Mouse (Mus musculus): Measurements from ENCODE around the gene Bid. TPM values are rescaled to one million over a fixed set of nuclear protein-coding genes. Genes with fewer than 3 reads are reported as not detected.
"Not testable (repeated sequence)": the region's sequence is repeated elsewhere in the genome, so short reads cannot be mapped to it uniquely, and the experiment has no call there.

The Bid gene
- polyA plus RNA-seq, 1 experiment from 2014 or later = 26.9 TPM

- H3K27me3 ChIP-seq = no peaks in the 10 kb centered on the region
- no peak overlapping the region for H3K9ac ChIP-seq
- ATAC-seq (ENCODE audit: low read depth) = no peak
- H3K4me3 ChIP-seq = no peak overlapping the region
- no peak overlapping the region for H3K4me2 ChIP-seq
- H3K27ac ChIP-seq (replicated peaks) = no peak overlapping the region
- no peaks in the 10 kb centered on the region for H3K4me1 ChIP-seq (replicated peaks)
- no peaks in the 10 kb centered on the region for H3K9me3 ChIP-seq
- 97% methylated on average over 9 of the region's 9 CpGs for WGBS
- peaks cover 61% of the 10 kb centered on the region for H3K36me3 ChIP-seq
Measured at GRCm38 (mm10) chr6:120894089-120894488, 22.6 kb downstream of the Bid start.

DNA sequence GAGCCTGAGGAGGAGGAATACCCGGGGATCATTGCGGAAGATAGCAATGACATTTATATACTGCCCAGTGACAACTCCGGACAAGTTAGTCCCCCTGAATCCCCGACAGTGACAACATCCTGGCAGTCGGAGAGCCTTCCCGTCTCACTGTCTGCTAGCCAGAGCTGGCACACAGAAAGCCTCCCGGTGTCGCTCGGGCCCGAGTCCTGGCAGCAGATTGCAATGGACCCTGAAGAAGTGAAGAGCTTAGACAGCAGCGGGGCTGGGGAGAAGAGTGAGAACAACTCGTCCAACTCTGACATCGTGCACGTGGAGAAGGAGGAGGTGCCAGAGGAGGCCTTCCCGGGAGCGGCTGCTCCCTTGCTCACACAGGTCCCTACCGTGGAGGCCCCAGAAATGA is 30.0 kb downstream of the Bid start:
- no peak overlapping the region for H3K9ac ChIP-seq
- H3K4me1 ChIP-seq (replicated peaks) = peaks cover 7% of the 10 kb centered on the region; the same call in 1 of the 2 replicates
- no peak for ATAC-seq (ENCODE audit: low read depth)
- no peak overlapping the region for H3K27ac ChIP-seq (replicated peaks)
- H3K9me3 ChIP-seq = no peaks in the 10 kb centered on the region
- no peak overlapping the region for H3K4me3 ChIP-seq
- H3K27me3 ChIP-seq = no peaks in the 10 kb centered on the region
- H3K36me3 ChIP-seq = peaks cover 76% of the 10 kb centered on the region
- no peak overlapping the region for H3K4me2 ChIP-seq
- 90% methylated on average over 17 of the region's 17 CpGs for WGBS

DNA sequence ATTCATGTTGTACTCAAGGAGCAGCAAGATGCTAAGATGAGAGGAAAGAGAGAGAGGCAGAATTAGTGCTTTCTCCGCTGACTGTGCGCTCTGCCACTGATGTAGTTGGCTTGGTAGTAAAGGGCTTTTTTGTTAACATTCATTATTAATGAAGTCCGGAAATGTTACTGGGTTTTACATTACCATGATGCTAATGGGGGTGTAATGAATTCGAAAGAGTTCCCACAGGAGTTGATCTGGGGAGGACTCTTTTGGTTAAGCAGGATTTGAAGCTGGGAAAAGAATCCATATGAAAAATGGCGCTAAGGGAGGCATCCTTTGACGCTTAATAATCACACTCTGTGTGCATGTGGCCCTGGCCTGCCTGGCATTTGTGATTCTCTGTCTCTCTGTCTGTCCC is 32.2 kb downstream of the Bid start:
- peaks cover 65% of the 10 kb centered on the region for H3K36me3 ChIP-seq

GRCm38 (mm10) chr6:120879046-120879445 is 37.6 kb downstream of the Bid start:
- peaks cover 59% of the 10 kb centered on the region for H3K36me3 ChIP-seq
- WGBS = 91% methylated on average over 5 of the region's 5 CpGs
- no peak overlapping the region for H3K4me3 ChIP-seq
- H3K27me3 ChIP-seq = no peaks in the 10 kb centered on the region
- no peaks in the 10 kb centered on the region for H3K9me3 ChIP-seq
- H3K4me1 ChIP-seq (replicated peaks) = 0 out of 2 replicates have a peak, but pooled peaks cover under 1% of the 10 kb centered on the region
- ATAC-seq (ENCODE audit: low read depth) = no peak
- no peak overlapping the region for H3K9ac ChIP-seq
- no peak overlapping the region for H3K27ac ChIP-seq (replicated peaks)
- H3K4me2 ChIP-seq = no peak overlapping the region

More for the DNA sequence above, 32.2 kb downstream of the Bid start:
- Histone ChIP-seq H3K27ac (replicated peaks) (peak overlapping the region; percentile 38; the same call in 1 of the 2 replicates), H3K4me3 (no peak overlapping the region), H3K4me2 (no peak overlapping the region), H3K9me3 (no peaks in the 10 kb centered on the region), H3K27me3 (no peaks in the 10 kb centered on the region), H3K4me1 (replicated peaks) (peaks cover 7% of the 10 kb centered on the region; the same call in 1 of the 2 replicates), H3K9ac (no peak overlapping the region)
- peak; percentile 47; the same call in 1 of the 2 replicates for ATAC-seq (ENCODE audit: low read depth)
- WGBS = 54% methylated on average over 6 of the region's 6 CpGs

DNA sequence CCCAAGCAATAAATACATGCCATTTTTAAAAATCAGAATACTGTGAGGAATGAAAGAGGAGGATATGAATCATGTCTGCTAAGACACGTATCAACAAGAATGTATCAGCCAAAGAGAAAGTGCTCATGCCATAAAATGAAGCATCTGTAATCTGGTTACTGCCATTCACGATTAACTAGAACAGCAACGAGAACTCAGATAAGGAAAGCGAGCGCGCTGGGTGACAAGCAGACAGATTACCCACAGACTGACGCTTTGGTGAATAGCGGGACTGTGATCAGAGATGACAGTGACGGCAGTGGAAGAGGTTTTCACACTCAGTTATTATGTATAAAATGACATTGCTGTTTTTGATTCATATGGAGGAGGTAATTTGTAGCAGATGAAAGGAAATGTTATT is 42.8 kb downstream of the Bid start:
- no peaks in the 10 kb centered on the region for H3K27me3 ChIP-seq
- H3K36me3 ChIP-seq = peaks cover 35% of the 10 kb centered on the region
- H3K9me3 ChIP-seq = no peaks in the 10 kb centered on the region
- H3K27ac ChIP-seq (replicated peaks) = no peak overlapping the region
- 81% methylated on average over 9 of the region's 9 CpGs for WGBS
- no peaks in the 10 kb centered on the region for H3K4me1 ChIP-seq (replicated peaks)
- no peak overlapping the region for H3K4me3 ChIP-seq
- no peak overlapping the region for H3K9ac ChIP-seq
- H3K4me2 ChIP-seq = no peak overlapping the region
- no peak for ATAC-seq (ENCODE audit: low read depth)

GRCm38 (mm10) chr6:120871286-120871685 is 45.4 kb downstream of the Bid start:
- WGBS = 83% methylated on average over 2 of the region's 2 CpGs
- H3K4me3 ChIP-seq = no peak overlapping the region

DNA sequence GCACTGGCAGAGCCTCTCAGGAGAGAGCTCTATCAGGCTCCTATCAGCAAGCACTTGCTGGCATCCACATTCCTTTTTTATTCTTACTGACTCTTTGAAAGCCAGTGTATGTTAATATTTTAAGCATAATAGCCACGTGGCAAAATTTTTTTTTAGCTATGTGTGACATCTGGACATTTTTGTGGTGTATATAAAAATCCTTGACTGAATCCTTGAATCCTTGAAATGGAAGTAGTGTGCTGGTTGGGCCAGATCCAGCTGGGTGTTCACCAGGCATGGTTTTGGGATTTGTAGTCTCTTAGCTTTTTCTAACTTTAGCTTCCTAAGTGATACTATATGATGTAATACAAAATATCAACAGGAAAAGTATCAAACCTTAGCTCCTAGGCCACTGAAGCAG is 47.8 kb downstream of the Bid start:
- no peak overlapping the region for H3K4me3 ChIP-seq
- no peak overlapping the region for H3K9ac ChIP-seq
- no peaks in the 10 kb centered on the region for H3K4me1 ChIP-seq (replicated peaks)
- no peaks in the 10 kb centered on the region for H3K27me3 ChIP-seq
- no peak for ATAC-seq (ENCODE audit: low read depth)
- H3K9me3 ChIP-seq = no peaks in the 10 kb centered on the region
- H3K36me3 ChIP-seq = peaks cover 40% of the 10 kb centered on the region
- no peak overlapping the region for H3K27ac ChIP-seq (replicated peaks)
- WGBS = 91% methylated on average over 1 of the region's 1 CpGs
- no peak overlapping the region for H3K4me2 ChIP-seq

More at GRCm38 (mm10) chr6:120871286-120871685, 45.4 kb downstream of the Bid start:
- no peaks in the 10 kb centered on the region for H3K27me3 ChIP-seq
- H3K4me1 ChIP-seq (replicated peaks) = no peaks in the 10 kb centered on the region
- H3K9me3 ChIP-seq = no peaks in the 10 kb centered on the region
- peaks cover 28% of the 10 kb centered on the region for H3K36me3 ChIP-seq
- H3K27ac ChIP-seq (replicated peaks) = no peak overlapping the region
- no peak overlapping the region for H3K9ac ChIP-seq
- H3K4me2 ChIP-seq = no peak overlapping the region
- ATAC-seq (ENCODE audit: low read depth) = no peak

DNA sequence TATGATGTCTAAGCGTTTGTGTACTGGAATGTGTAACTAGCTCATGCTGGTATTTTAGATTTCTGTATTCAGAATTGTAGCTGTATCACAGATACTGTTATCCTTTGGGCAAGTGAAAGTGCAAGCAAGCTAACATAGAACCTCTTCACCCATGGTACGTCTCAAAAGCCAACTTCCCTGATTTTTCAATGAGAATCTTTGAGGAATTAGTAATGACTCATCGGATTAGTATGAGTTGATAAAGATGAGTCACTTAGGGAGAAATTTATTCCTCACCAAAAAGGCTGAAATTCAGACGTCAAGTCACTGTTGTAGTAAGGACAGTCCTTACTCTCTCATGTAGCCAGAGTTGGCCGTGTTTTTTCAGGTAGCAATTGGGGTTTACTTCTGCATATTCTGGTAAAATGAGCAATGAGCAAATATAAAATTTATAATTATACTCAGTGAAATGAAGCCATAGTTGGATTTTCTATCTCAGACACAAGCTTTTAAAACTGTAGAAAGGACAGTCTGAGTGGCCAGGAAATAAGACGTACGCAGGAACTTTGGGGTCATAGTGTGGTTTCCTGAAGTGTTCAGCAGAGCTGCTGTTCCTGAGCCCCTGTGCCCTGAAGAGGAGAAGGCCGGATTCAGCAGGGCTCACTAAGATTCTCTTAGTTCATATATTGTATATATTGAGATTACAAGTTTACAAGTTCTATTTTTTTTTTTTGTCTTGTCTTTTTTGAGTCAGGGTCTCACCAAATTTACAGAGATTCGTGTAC is 50.4 kb downstream of the Bid start:
- ATAC-seq (ENCODE audit: low read depth) = no peak
- Histone ChIP-seq H3K4me2 (no peak overlapping the region), H3K4me1 (replicated peaks) (no peaks in the 10 kb centered on the region), H3K9me3 (no peaks in the 10 kb centered on the region), H3K36me3 (peaks cover 40% of the 10 kb centered on the region), H3K4me3 (no peak overlapping the region), H3K9ac (no peak overlapping the region), H3K27ac (replicated peaks) (no peak overlapping the region), H3K27me3 (no peaks in the 10 kb centered on the region)
- 92% methylated on average over 9 of the region's 9 CpGs for WGBS

DNA sequence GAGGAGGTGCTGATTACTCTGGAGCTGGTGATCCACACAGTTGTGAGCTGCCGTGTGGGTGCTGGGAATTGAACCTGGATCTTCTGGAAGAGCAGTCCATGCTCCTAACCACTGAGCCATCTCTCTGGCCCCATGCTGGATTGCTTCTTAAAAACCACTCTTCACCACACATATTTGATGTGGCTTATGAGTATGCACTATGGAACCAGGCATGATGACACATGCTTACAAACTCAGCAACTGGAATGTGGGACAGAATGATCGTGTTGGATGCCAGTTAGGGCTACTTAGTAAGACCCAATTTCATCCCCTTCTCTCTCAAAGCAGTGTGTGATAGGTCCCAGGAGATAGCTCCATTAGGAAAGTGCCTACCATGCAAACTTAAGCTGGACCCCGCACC is 56.6 kb downstream of the Bid start:
- ATAC-seq (ENCODE audit: low read depth) = no peak
- H3K9ac ChIP-seq = no peak overlapping the region
- H3K4me1 ChIP-seq (replicated peaks) = peaks cover 9% of the 10 kb centered on the region
- H3K36me3 ChIP-seq = peaks cover 21% of the 10 kb centered on the region
- H3K4me2 ChIP-seq = no peak overlapping the region
- no peak overlapping the region for H3K27ac ChIP-seq (replicated peaks)
- H3K27me3 ChIP-seq = no peaks in the 10 kb centered on the region
- H3K9me3 ChIP-seq = no peaks in the 10 kb centered on the region
- WGBS = 97% methylated on average over 3 of the region's 3 CpGs
- no peak overlapping the region for H3K4me3 ChIP-seq

- no peak overlapping the region for H3K4me2 ChIP-seq
- H3K36me3 ChIP-seq = peaks cover 25% of the 10 kb centered on the region
- H3K4me3 ChIP-seq = no peak overlapping the region
- no peak overlapping the region for H3K27ac ChIP-seq (replicated peaks)
- no peaks in the 10 kb centered on the region for H3K9me3 ChIP-seq
- 32% methylated on average over 8 of the region's 8 CpGs for WGBS
- ATAC-seq (ENCODE audit: low read depth) = peak; percentile 56; the same call in 1 of the 2 replicates
- H3K4me1 ChIP-seq (replicated peaks) = peaks cover 9% of the 10 kb centered on the region
- no peak overlapping the region for H3K9ac ChIP-seq
- H3K27me3 ChIP-seq = no peaks in the 10 kb centered on the region
Measured at GRCm38 (mm10) chr6:120858217-120858711, 58.4 kb downstream of the Bid start.

- WGBS = 90% methylated on average over 10 of the region's 10 CpGs
- Histone ChIP-seq H3K4me3 (no peak overlapping the region), H3K27me3 (no peaks in the 10 kb centered on the region), H3K9me3 (no peaks in the 10 kb centered on the region), H3K36me3 (peaks cover 42% of the 10 kb centered on the region), H3K9ac (no peak overlapping the region), H3K4me2 (no peak overlapping the region), H3K27ac (replicated peaks) (no peak overlapping the region), H3K4me1 (replicated peaks) (peaks cover 9% of the 10 kb centered on the region)
- ATAC-seq (ENCODE audit: low read depth) = no peak
Measured at GRCm38 (mm10) chr6:120854413-120854812, 62.2 kb downstream of the Bid start.

DNA sequence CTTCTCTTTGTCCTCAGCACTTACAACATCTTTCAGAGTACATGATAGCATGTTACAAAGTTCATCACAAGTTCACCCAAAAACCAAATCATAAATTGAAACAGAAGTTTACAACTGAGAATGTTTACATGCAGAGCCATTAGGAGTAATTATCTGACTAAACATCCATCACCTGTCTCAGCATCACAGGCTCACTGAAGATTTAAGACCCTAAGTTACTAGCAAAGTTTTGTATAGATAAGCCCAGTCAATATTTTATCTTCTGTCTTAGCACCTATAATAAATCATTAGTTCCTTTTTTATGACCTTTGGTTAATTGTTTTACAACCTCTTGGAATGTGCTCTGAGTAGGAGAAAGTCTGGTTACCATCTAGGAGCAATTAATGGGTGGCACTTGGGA is 65.9 kb downstream of the Bid start:
- not testable (repeated sequence) for H3K9ac ChIP-seq; ATAC-seq (ENCODE audit: low read depth); H3K4me1 ChIP-seq (replicated peaks); H3K4me2 ChIP-seq; H3K27ac ChIP-seq (replicated peaks); H3K9me3 ChIP-seq; H3K27me3 ChIP-seq; H3K4me3 ChIP-seq
- H3K36me3 ChIP-seq = peaks cover 50% of the 10 kb centered on the region

Measured in neural tube, embryonic 13.5 days (tissue).